Mouse (Mus musculus): Measurements from ENCODE around the gene Adgra3. TPM values are rescaled to one million over a fixed set of nuclear protein-coding genes. Genes with fewer than 3 reads are reported as not detected.

The Adgra3 gene
- polyA plus RNA-seq, 2 experiments = 4.0 to 4.9 TPM

DNA sequence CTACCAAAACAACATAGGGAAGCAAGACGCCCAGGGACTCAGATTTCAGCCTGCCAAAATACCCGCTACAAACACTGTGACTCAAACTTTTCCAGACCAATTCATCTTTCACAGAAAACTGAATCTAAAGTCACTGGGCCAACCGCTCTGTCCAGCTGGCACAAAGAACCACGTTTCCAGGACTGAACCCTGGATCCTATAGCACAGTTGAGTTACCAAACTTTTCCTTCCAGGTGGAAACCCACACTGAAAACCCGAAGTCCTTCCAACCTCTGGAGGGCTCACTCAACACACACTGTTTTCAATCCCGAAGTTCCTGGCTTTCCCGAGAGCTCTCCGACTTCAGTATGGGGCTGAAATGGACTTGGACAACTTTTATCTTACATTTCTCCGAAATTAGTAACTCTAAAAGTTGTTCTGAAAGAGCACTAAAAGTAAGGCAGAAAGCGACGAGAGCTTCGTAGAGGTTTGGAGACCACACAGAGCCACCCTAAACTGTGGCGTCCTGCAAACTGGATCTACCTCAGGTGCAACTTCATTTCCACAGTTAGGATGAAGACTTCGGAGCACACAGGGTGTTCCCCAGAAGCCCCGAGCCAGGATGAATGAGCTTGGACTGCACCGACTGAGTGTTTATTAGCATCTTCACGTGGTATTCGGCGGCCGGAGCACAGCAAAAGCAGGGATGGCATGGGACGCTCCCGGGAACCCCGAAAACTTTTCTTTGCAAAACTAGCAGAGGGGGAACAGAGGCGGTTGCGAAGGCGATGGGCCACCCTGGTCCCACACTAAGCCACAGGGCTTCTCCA, 990 bp downstream of the Adgra3 start:
- Histone ChIP-seq H3K9me3 (ENCODE audit: control insufficient read depth, low read length) (no peaks in the 10 kb centered on the region), H3K4me2 (ENCODE audit: low read depth) (peak overlapping the region; percentile 91), H3K27me3 (ENCODE audit: control insufficient read depth, insufficient read depth, low read length) (no peaks in the 10 kb centered on the region; the same call in 1 of the 2 replicates), H3K4me1 (replicated peaks; ENCODE audit: control insufficient read depth in 2 of 2, insufficient read depth in 2 of 2, low read length in 1 of 2) (peaks cover 0 to 16% of the 10 kb centered on the region in 2 experiments; a peak in 3 of 4 replicates), H3K36me3 (replicated peaks; ENCODE audit: control insufficient read depth, insufficient read depth, low read depth) (no peaks in the 10 kb centered on the region), H3K27ac (no peak overlapping the region), H3K9ac (replicated peaks) (peak overlapping the region; percentile 75), H3K4me3 (ENCODE audit: insufficient read depth in 1 of 2, low read depth in 2 of 2, low read length in 2 of 2) (peak overlapping the region; percentile 57 to 75)
- ATAC-seq (ENCODE audit: insufficient read depth) (no peak; the same call in 1 of the 2 replicates), DNase-seq (ENCODE audit: low read depth in 3 of 3, low spot score in 3 of 3) (peak in 1 of 3 experiments; percentile 3)
- WGBS (ENCODE audit: insufficient replicate concordance) = 9% methylated on average over 26 of the region's 26 CpGs
- TF ChIP-seq EP300 (IDR thresholded peaks at IDR 0.05; ENCODE audit: low read depth) = no peak
- TF ChIP-seq CTCF (IDR thresholded peaks at IDR 0.05; ENCODE audit: low read depth) = no peak

DNA sequence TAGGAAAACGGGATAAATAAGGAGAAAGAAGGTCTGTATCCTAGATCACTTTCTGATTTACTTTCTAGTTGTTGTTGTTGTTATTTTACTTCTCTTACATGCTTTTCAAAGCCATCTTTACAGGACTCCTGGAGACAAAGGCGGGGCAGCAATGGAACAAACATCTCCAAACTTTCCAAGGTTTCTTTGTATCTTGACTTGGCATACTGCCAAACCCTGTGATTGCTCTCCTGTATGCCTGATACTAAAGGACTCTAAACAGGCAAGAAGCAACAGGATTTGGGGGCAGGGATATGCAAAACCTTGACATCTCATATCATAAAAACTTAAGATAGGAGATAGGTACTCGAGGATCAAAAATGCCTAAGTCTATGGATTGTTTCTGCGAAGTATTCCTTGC, 6.3 kb downstream of the Adgra3 start:
- Histone ChIP-seq H3K4me3 (ENCODE audit: insufficient read depth in 1 of 2, low read depth in 2 of 2, low read length in 2 of 2) (no peak overlapping the region), H3K27ac (no peak overlapping the region), H3K27me3 (ENCODE audit: control insufficient read depth, insufficient read depth, low read length) (no peaks in the 10 kb centered on the region), H3K9me3 (ENCODE audit: control insufficient read depth, low read length) (no peaks in the 10 kb centered on the region), H3K36me3 (replicated peaks; ENCODE audit: control insufficient read depth, insufficient read depth, low read depth) (no peaks in the 10 kb centered on the region), H3K4me1 (replicated peaks; ENCODE audit: control insufficient read depth in 2 of 2, insufficient read depth in 2 of 2, low read length in 1 of 2) (peaks cover 0 to 10% of the 10 kb centered on the region in 2 experiments; a peak in 3 of 4 replicates), H3K9ac (replicated peaks) (no peak overlapping the region), H3K4me2 (ENCODE audit: low read depth) (no peak overlapping the region)
- TF ChIP-seq CTCF (IDR thresholded peaks at IDR 0.05; ENCODE audit: low read depth) (no peak), EP300 (IDR thresholded peaks at IDR 0.05; ENCODE audit: low read depth) (no peak)
- DNase-seq (ENCODE audit: low read depth in 3 of 3, low spot score in 3 of 3) (no peak), ATAC-seq (ENCODE audit: insufficient read depth) (no peak)
- 70% methylated on average over 4 of the region's 4 CpGs for WGBS (ENCODE audit: insufficient replicate concordance)

DNA sequence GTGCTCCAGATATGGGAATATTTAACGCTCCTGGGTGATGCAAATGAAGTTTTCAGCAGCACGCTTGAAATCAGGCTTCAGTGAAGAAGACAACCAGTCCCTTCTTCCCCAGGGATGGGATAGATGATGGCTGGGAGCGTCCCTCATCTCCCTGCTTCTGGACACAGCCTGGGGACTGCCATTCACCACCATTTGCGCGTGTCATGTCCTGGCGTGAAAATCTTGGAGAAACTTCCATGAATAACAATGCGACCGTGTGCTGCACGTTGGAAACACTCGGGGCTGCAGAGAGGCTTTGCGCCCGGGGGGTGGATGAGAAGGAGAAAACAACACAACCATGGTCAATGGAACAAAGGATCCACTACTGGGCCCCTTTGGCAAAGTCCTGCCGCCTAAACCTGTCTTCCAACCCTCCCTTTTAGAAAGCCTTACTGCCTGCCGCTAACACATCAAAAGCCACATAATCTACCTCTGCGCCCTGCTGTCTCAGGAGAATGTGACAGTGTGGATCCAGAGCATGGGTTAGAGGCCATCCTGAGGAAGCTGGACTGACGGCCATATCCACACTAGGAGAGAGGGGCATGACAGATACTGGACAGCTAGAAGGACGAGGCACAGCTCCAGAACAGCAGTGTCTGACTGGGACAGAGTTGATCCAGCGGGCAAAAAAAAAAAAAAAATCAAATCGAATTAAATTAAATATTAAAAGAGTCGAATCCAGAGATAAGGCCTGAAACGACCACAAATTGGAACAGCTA, 8.0 kb downstream of the Adgra3 start:
- H3K9ac ChIP-seq (replicated peaks) = no peak overlapping the region
- H3K4me3 ChIP-seq (ENCODE audit: insufficient read depth in 1 of 2, low read depth in 2 of 2, low read length in 2 of 2) = no peak overlapping the region
- no peaks in the 10 kb centered on the region for H3K36me3 ChIP-seq (replicated peaks; ENCODE audit: control insufficient read depth, insufficient read depth, low read depth)
- no peak for ATAC-seq (ENCODE audit: insufficient read depth)
- no peak for TF ChIP-seq CTCF (IDR thresholded peaks at IDR 0.05; ENCODE audit: low read depth)
- TF ChIP-seq EP300 (IDR thresholded peaks at IDR 0.05; ENCODE audit: low read depth) = no peak
- H3K27ac ChIP-seq = no peak overlapping the region
- no peaks in the 10 kb centered on the region for H3K9me3 ChIP-seq (ENCODE audit: control insufficient read depth, low read length)
- peaks cover 0 to 6% of the 10 kb centered on the region in 2 experiments; a peak in 3 of 4 replicates for H3K4me1 ChIP-seq (replicated peaks; ENCODE audit: control insufficient read depth in 2 of 2, insufficient read depth in 2 of 2, low read length in 1 of 2)
- 77% methylated on average over 21 of the region's 21 CpGs for WGBS (ENCODE audit: insufficient replicate concordance)
- H3K4me2 ChIP-seq (ENCODE audit: low read depth) = no peak overlapping the region
- no peak for DNase-seq (ENCODE audit: low read depth in 3 of 3, low spot score in 3 of 3)
- H3K27me3 ChIP-seq (ENCODE audit: control insufficient read depth, insufficient read depth, low read length) = no peaks in the 10 kb centered on the region

DNA sequence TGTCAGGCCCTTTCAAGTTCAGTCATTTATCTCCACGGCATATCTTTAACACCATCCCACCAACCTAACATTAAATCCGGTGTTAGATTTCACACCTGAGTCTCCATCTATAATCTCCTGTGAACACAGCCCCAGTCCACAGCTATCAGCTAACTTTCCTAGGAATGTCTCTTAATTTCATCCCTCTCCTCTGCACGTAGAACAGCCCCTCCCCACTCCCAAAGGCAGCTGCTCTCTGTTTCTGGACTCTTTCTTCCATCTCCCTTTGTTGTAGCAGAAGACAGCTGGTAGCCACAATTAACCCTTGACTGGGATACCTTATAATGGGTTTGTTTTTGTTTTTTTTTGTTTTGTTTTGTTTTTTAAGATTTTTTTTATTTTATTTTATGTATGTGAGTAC, 8.8 kb downstream of the Adgra3 start:
- H3K4me2 ChIP-seq (ENCODE audit: low read depth) = no peak overlapping the region
- DNase-seq (ENCODE audit: low read depth in 3 of 3, low spot score in 3 of 3) (no peak), ATAC-seq (ENCODE audit: insufficient read depth) (no peak)
- H3K9me3 ChIP-seq (ENCODE audit: control insufficient read depth, low read length) = no peaks in the 10 kb centered on the region
- no peak overlapping the region for H3K4me3 ChIP-seq (ENCODE audit: insufficient read depth in 1 of 2, low read depth in 2 of 2, low read length in 2 of 2)
- no peak overlapping the region for H3K9ac ChIP-seq (replicated peaks)
- H3K36me3 ChIP-seq (replicated peaks; ENCODE audit: control insufficient read depth, insufficient read depth, low read depth) = no peaks in the 10 kb centered on the region
- no peaks in the 10 kb centered on the region for H3K27me3 ChIP-seq (ENCODE audit: control insufficient read depth, insufficient read depth, low read length)
- TF ChIP-seq CTCF (IDR thresholded peaks at IDR 0.05; ENCODE audit: low read depth) (no peak), EP300 (IDR thresholded peaks at IDR 0.05; ENCODE audit: low read depth) (no peak)
- peaks cover 0 to 1% of the 10 kb centered on the region in 2 experiments; a peak in 1 of 4 replicates for H3K4me1 ChIP-seq (replicated peaks; ENCODE audit: control insufficient read depth in 2 of 2, insufficient read depth in 2 of 2, low read length in 1 of 2)
- 64% methylated on average over 3 of the region's 3 CpGs for WGBS (ENCODE audit: insufficient replicate concordance)
- H3K27ac ChIP-seq = no peak overlapping the region

DNA sequence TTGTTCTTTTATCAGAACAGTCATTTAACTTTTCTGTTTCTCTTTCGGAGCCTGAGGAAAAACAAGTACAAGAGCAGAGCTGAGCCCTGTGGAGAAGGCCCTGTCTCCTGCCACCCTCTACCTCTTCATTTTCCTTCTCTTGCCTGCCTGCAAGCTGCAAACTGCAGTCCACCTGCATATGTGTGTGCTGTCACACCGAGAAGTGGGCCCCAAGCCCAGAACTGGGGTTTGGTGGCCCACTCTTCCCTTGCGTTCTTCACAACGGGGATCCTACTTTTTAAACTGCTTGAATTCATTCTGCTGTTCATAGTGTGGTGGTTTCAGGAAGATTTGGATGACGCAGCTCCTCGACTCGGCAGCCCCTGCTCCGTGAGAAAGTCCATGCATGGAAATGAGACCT, 9.3 kb downstream of the Adgra3 start:
- DNase-seq (ENCODE audit: low read depth in 3 of 3, low spot score in 3 of 3) = no peak
- WGBS (ENCODE audit: insufficient replicate concordance) = 78% methylated on average over 8 of the region's 8 CpGs
- TF ChIP-seq EP300 (IDR thresholded peaks at IDR 0.05; ENCODE audit: low read depth) (no peak), CTCF (IDR thresholded peaks at IDR 0.05; ENCODE audit: low read depth) (no peak)
- H3K9me3 ChIP-seq (ENCODE audit: control insufficient read depth, low read length) = no peaks in the 10 kb centered on the region
- H3K27ac ChIP-seq = no peak overlapping the region
- H3K4me2 ChIP-seq (ENCODE audit: low read depth) = no peak overlapping the region
- H3K36me3 ChIP-seq (replicated peaks; ENCODE audit: control insufficient read depth, insufficient read depth, low read depth) = no peaks in the 10 kb centered on the region
- no peaks in the 10 kb centered on the region for H3K27me3 ChIP-seq (ENCODE audit: control insufficient read depth, insufficient read depth, low read length)
- no peak overlapping the region for H3K9ac ChIP-seq (replicated peaks)
- no peak for ATAC-seq (ENCODE audit: insufficient read depth)
- peaks cover 0 to 1% of the 10 kb centered on the region in 2 experiments; a peak in 1 of 4 replicates for H3K4me1 ChIP-seq (replicated peaks; ENCODE audit: control insufficient read depth in 2 of 2, insufficient read depth in 2 of 2, low read length in 1 of 2)
- no peak overlapping the region for H3K4me3 ChIP-seq (ENCODE audit: insufficient read depth in 1 of 2, low read depth in 2 of 2, low read length in 2 of 2)

Measured in liver, embryonic 14.5 days (tissue).